Mouse (Mus musculus) CD4-positive, CD25-positive, alpha-beta regulatory T cell (primary cell): Measurements from ENCODE around the gene Akr1b7. TPM values are rescaled to one million over a fixed set of nuclear protein-coding genes. Genes with fewer than 3 reads are reported as not detected.

Source experiments
- polyA plus RNA-seq: library from polyadenylated mRNA; unstranded; fragments of 100-300 nt; shearing (Covaris generic); gene quantifications from one replicate; pipeline ENCODE4 v1.2.1, GENCODE M21; 2017

Akr1b7 gene
- 0.23 TPM for polyA plus RNA-seq

DNA sequence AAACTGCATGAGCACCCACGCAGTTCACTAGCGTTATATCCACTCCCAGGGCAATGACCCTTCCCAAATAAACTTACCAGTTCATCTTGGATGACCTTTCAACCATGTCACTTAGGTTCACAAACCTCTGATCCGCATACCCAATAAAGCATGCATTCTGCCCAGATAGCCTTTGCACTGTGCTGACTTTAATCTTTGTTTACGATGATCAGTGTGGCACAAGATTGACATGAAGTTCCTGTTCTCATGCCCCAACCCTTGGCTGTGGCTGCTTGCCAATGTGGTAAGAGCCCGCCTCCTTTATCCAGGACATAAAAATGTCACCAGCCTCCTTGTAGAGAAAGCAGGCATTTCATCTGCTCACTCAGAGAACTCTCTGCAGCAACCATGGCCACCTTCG, at the start of gene Akr1b7:
Akr1b7 (plus strand) TSS at position 312 of the 400 bp plus-strand sequence.

GRCm38 (mm10) chr6:34384110-34384661, 27.9 kb upstream of the Akr1b7 start, which contains the start of gene Akr1b10:
Gene Akr1b10, plus strand, starts transcription at chr6:34384218.

Other genes starting within 250 kb of the Akr1b7 start
- gene Slc35b4, start 235.2 kb upstream of the Akr1b7 start, polyA plus RNA-seq: 49.7 TPM
- 344 TPM for gene Akr1b3, start 94.9 kb upstream of the Akr1b7 start, polyA plus RNA-seq
- not detected for gene Akr1b8, start 58.2 kb upstream of the Akr1b7 start, polyA plus RNA-seq
- gene Akr1b10, start 28.1 kb upstream of the Akr1b7 start, polyA plus RNA-seq: 44.1 TPM
- 21.6 TPM for gene Bpgm, start 63.9 kb downstream of the Akr1b7 start, polyA plus RNA-seq
- gene Cald1, start 186.2 kb downstream of the Akr1b7 start, polyA plus RNA-seq: 0.22 TPM